Mouse (Mus musculus) ES-Bruce4 (cell line): ENCODE measurements around the gene Abraxas1.

Experiments used
- CTCF ChIP-seq: IDR thresholded peaks from one replicate; pipeline ENCODE4 v1.8.1; 2011; ENCODE audit warnings: low read depth, low read length
- POLR2A ChIP-seq: IDR thresholded peaks from one replicate; pipeline ENCODE4 v1.8.1; 2011; ENCODE audit warnings: low read length; ENCODE audit not compliant: insufficient read depth

GRCm38 (mm10) chr5:100863091-100863490, 42.3 kb upstream of the Abraxas1 start:
- TF ChIP-seq POLR2A (no peak), CTCF (no peak)
